Mouse (Mus musculus) hindbrain, embryonic 12.5 days (tissue): ENCODE results near the gene Atg4b. TPM values are rescaled to one million over a fixed set of nuclear protein-coding genes. Genes with fewer than 3 reads are reported as not detected.

Source experiments
- ATAC-seq: fragments of 200-750 bp; cut with Nextera tagmentation; 2 replicates; pipeline ENCODE4 v1.8.0; 2017; ENCODE audit warnings: moderate TSS enrichment; ENCODE audit not compliant: low FRiP score
- H3K27ac ChIP-seq: fragments of 300-500 bp; sonication (generic); 2 replicates; pipeline ENCODE4 v1.5.1; 2016; ENCODE audit warnings: mild to moderate bottlenecking
- H3K27me3 ChIP-seq: fragments of 300-500 bp; sonication (generic); 2 replicates; pipeline ENCODE4 v1.6.1; 2016; ENCODE audit warnings: mild to moderate bottlenecking
- H3K36me3 ChIP-seq: fragments of 300-500 bp; sonication (generic); 2 replicates; pipeline ENCODE4 v1.6.1; 2016; ENCODE audit warnings: mild to moderate bottlenecking
- H3K4me1 ChIP-seq: fragments of 300-500 bp; sonication (generic); 2 replicates; pipeline ENCODE4 v1.6.1; 2016
- H3K4me2 ChIP-seq: fragments of 300-500 bp; sonication (generic); replicated peaks from 2 replicates; pipeline ENCODE4 v1.6.1; 2016; ENCODE audit warnings: mild to moderate bottlenecking
- H3K4me3 ChIP-seq: fragments of 300-500 bp; sonication (generic); 2 replicates; pipeline ENCODE4 v1.5.1; 2016; ENCODE audit warnings: mild to moderate bottlenecking
- H3K9ac ChIP-seq: fragments of 300-500 bp; sonication (generic); 2 replicates; pipeline ENCODE4 v1.6.1; 2016; ENCODE audit warnings: mild to moderate bottlenecking, moderate library complexity
- H3K9me3 ChIP-seq: fragments of 300-500 bp; sonication (generic); replicated peaks from 2 replicates; pipeline ENCODE4 v1.6.1; 2016; ENCODE audit warnings: mild to moderate bottlenecking
- WGBS: fragments of 180-500 bp; shearing (Covaris S2); methylation state at CpG from one replicate; pipeline ENCODE4 v1.1.7; 2016; 5-methylcytosine and 5-hydroxymethylcytosine counted together
- polyA plus RNA-seq: library from polyadenylated mRNA; unstranded; fragments of >200 nt; fragmentation: Nextera tagmentation; extraction: Ambion mirVana; gene quantifications from 2 replicates; pipeline ENCODE4 v1.2.1, GENCODE M21; 2016

Atg4b gene
- polyA plus RNA-seq, 1 experiment from 2014 or later = 106 TPM

DNA sequence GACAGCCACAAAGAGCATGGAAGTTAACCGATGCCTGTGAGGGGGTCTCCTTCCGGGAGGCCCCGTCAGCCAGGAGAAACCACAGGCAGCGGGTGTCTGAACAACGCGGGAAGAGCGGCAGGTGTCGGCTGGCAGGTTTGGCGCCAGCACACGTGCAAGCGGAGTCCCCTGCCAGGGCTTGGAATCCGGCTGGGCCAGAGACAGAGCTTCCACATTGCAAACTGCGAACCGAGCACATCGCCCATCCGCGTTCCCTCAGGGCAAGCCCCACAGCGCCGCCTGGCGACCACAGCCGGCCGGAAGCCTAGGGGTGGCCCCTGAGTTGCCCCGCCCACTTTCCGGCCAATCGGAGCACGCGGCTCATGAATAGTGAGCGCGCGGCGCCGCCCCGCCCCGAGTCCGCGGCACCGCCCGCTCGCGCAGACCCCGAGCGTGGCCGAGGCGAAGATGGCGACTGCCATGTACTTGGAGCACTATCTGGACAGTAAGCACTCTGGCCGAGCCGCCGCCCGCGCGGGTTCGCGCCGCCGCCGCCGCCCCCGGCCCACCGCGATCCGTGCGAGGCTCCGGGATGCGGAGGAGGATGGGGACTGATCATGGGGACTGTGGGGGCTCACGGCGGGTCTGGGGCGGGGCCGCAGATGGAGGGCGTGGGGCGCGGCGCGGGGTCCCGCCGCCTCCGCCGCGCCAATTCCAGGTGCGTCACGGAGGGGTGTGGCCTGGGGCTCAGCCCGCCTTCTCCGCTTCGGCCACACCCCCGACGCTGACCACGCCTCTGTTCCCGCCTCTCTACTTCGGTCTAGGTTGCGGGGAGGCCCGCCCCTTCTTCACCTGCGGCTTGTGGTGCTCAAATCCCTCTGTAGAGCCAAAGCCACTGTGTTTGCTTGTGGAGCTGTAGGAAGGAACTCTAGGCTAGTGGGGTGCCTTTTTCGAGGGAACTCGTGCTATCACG is 52.5 kb downstream of the Atg4b start, which contains the start of gene Ing5:
Gene Ing5 (plus strand): TSS at position 410 of the 952 bp plus-strand sequence.
- Histone ChIP-seq H3K9me3 (no peaks in the 10 kb centered on the region), H3K27me3 (no peaks in the 10 kb centered on the region), H3K36me3 (peaks cover 36% of the 10 kb centered on the region), H3K4me3 (peak within 1 kb of the TSS; percentile 88), H3K4me2 (peak within 1 kb of the TSS; percentile 78), H3K27ac (peak within 1 kb of the TSS; percentile 98), H3K9ac (peak within 1 kb of the TSS; percentile 84), H3K4me1 (peaks cover 29% of the 10 kb centered on the region)
- under 1% methylated on average over 87 of the region's 94 CpGs for WGBS
- ATAC-seq = peak; percentile 95

DNA sequence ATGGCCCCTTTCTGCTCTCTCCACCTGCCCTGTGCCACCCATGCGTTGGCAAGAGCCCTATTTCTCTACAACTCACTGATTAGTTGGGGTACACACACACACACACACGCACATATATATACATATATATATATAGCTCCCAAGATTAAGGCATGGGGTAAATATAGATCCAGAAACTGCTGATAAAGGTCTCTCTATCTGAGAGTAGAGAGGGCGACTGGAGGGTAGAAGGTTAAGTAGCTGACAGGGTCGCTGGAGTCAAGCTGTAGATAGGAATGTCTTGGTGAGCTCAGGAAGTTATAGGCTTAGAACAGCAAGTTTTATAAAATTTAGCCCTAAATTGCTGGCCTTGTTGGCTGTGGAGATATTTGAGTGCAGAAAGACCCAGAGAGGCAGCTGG is 53.5 kb downstream of the Atg4b start:
- H3K9ac ChIP-seq = peak overlapping the region; percentile 84
- peaks cover 29% of the 10 kb centered on the region for H3K4me1 ChIP-seq
- no peak for ATAC-seq
- H3K4me3 ChIP-seq = peak overlapping the region; percentile 88
- peak overlapping the region; percentile 78 for H3K4me2 ChIP-seq
- H3K27ac ChIP-seq = no peak overlapping the region
- no peaks in the 10 kb centered on the region for H3K27me3 ChIP-seq
- H3K9me3 ChIP-seq = no peaks in the 10 kb centered on the region
- 89% methylated on average over 4 of the region's 4 CpGs for WGBS
- peaks cover 33% of the 10 kb centered on the region for H3K36me3 ChIP-seq

DNA sequence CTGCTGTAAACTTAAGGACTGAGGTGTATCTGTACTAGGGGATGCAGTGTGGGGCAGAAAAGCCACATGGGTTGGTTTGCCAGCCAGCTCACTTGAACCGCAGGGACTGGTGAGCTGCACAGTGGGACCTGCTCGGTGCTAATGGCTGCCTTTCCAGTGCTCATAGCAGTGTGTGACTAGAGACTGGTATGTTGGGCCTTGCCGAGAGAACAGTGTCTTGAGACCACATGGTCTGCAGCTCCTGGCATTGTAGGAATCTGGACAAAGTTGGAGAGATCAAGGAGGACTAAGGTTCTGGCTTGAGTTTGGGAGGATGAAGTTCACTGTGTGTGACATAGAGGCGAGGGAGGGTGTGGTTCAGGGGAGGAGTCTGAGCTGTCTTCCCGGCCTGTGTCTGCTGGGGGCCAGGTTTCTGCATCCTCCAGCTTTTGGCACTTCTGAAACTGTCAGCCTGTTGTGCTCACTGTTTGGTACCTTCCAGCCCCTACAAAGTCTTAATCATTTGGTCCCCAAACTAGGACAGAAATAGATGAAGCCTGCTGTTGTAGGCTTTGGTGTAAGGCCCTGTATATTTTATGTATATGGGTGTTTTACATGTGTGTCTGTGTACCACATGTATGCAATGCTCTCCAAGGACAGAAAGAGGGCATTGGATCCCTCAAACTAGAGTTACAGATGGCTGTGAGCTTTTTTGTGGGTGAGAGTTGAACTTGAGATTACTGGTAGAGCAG is 54.1 kb downstream of the Atg4b start:
- H3K36me3 ChIP-seq = peaks cover 39% of the 10 kb centered on the region
- WGBS = 84% methylated on average over 5 of the region's 5 CpGs
- H3K27me3 ChIP-seq = no peaks in the 10 kb centered on the region
- no peak overlapping the region for H3K4me3 ChIP-seq
- no peak overlapping the region for H3K27ac ChIP-seq
- peak overlapping the region; percentile 78; the same call in 1 of the 2 replicates for H3K4me2 ChIP-seq
- peaks cover 29% of the 10 kb centered on the region for H3K4me1 ChIP-seq
- ATAC-seq = no peak
- H3K9ac ChIP-seq = no peak overlapping the region
- no peaks in the 10 kb centered on the region for H3K9me3 ChIP-seq

DNA sequence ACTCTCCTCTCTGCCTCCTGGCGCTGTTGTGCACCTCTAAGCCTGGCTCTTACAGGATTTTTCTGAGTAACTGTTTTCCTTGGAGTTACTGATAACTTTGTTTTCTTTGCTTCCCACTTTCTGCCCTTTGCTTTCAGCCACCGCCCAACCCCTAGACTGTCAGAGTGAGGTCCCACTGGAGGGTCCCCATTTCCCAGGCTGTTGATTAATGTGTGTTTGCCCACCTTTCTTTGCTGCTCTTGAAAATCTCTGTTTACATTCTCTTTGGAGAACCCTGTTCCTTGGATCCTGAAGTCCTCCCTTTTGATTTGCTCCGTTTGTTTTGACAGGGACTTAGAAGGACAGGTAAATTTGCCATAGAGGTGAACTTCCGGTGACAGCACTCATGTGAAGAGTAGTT is 57.6 kb downstream of the Atg4b start:
- Histone ChIP-seq H3K27ac (no peak overlapping the region), H3K4me2 (no peak overlapping the region), H3K36me3 (peaks cover 69% of the 10 kb centered on the region), H3K4me1 (peaks cover 10% of the 10 kb centered on the region), H3K27me3 (no peaks in the 10 kb centered on the region), H3K4me3 (no peak overlapping the region), H3K9me3 (no peaks in the 10 kb centered on the region), H3K9ac (no peak overlapping the region)
- no peak for ATAC-seq
- WGBS = 91% methylated on average over 4 of the region's 4 CpGs

DNA sequence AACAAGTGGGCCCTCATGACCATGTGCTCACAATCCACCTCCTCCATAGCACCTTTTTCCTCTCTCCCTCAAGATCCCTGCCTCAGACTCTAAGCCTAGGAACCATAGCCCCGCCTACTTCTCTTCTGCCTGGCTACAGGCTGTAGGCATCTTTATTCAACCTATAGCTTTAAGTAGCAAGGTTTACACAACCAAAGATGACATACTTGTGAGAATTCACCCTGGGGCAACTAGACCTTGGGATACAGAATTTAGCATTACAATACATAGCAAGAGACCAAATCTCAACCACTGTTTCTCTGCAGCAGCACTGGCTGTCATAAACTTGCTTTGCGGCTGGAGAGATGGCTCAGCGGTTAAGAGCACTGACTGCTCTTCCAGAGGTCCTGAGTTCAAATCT is 58.7 kb downstream of the Atg4b start:
- Histone ChIP-seq H3K27me3 (no peaks in the 10 kb centered on the region), H3K27ac (no peak overlapping the region), H3K4me2 (no peak overlapping the region), H3K4me3 (no peak overlapping the region), H3K9ac (no peak overlapping the region), H3K9me3 (no peaks in the 10 kb centered on the region), H3K4me1 (peaks cover 2% of the 10 kb centered on the region; the same call in 1 of the 2 replicates), H3K36me3 (peaks cover 80% of the 10 kb centered on the region)
- WGBS = 91% methylated on average over 3 of the region's 3 CpGs
- no peak for ATAC-seq

DNA sequence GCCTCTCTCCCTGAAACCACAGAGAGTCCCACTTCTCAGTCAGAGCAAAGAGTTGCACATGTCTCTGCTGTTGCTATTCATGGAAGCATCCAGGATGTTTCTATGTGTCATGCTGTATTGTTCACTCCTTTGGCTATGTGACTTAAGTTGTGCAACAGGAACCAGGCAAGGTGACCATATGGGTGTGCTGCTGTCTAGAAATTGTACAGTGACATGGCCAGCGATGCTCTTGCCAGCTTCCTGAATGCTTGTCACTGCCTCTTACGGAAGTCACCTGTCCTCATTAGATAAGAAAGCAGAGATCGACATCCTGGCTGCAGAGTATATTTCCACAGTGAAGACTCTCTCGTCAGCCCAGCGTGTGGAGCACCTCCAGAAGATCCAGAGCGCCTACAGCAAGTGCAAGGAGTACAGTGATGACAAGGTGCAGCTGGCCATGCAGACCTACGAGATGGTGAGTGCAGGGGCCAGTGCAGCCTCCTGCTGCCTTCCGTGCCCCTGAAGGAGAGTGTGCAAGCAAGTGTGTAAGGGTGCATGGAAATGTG is 60.3 kb downstream of the Atg4b start:
- H3K27ac ChIP-seq = no peak overlapping the region
- 97% methylated on average over 8 of the region's 8 CpGs for WGBS
- peaks cover 88% of the 10 kb centered on the region for H3K36me3 ChIP-seq
- no peak overlapping the region for H3K9ac ChIP-seq
- ATAC-seq = no peak
- no peaks in the 10 kb centered on the region for H3K9me3 ChIP-seq
- no peaks in the 10 kb centered on the region for H3K4me1 ChIP-seq
- H3K4me3 ChIP-seq = no peak overlapping the region
- no peaks in the 10 kb centered on the region for H3K27me3 ChIP-seq
- no peak overlapping the region for H3K4me2 ChIP-seq

DNA sequence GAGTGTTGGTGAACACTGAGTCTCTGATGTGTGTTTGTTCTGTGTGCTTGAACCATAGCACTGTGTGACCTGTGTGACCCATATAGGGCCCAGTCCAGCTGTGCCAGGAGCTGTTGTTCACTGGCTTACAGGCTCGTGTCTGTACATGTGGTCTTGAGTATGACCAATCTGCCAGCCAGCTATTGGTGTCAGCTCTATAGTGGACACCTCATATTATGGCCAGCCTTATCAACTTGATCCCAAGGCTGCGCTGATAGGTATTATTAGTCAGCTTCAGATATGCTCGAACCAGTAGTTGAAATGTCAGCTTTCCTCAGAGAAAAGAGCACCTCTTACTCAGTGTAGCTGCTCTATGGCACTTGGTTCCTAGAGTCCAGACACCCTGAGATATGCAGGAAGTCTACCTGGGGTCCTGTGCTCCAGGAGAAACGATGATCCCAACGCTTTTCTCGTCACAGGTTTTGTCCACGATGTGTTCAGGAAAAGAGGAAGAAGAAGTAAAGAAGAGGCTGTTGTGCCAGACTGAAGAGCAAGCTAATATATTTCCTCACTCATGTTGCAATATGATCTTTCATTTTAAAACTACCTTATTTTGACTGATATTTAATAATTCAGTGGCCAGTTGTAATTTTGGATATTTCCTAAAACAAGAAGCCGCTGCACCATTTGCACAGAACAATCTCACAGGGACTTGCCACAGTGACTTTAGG is 66.7 kb downstream of the Atg4b start:
- Histone ChIP-seq H3K4me1 (no peaks in the 10 kb centered on the region), H3K27me3 (no peaks in the 10 kb centered on the region), H3K36me3 (peaks cover 79% of the 10 kb centered on the region), H3K9me3 (no peaks in the 10 kb centered on the region), H3K27ac (no peak overlapping the region), H3K4me3 (no peak overlapping the region), H3K4me2 (no peak overlapping the region), H3K9ac (no peak overlapping the region)
- ATAC-seq = no peak
- 94% methylated on average over 8 of the region's 8 CpGs for WGBS

DNA sequence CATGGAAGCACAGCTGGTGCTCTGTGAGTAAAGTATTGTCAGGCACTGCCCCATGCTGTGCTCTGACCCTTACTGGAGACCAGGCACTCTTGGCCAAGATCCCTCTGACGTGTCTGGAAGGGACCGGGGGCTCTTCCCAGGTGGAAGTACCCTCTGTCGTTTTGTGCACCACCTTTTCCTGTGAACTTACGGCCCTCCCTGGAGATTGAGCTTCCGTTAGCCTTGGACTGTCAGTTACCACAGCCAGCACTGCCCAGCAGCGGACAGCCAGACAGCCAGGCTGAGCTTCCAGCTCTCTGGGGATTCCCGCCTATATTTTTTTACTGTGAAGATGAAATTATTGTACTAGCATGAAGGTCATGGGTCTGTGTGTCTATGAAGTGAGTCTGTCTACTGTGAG is 67.4 kb downstream of the Atg4b start:
- no peak for ATAC-seq
- H3K4me2 ChIP-seq = no peak overlapping the region
- H3K4me1 ChIP-seq = no peaks in the 10 kb centered on the region
- H3K36me3 ChIP-seq = peaks cover 72% of the 10 kb centered on the region
- whole genome bisulfite sequencing = 85% methylated on average over 7 of the region's 7 CpGs
- H3K9me3 ChIP-seq = no peaks in the 10 kb centered on the region
- no peak overlapping the region for H3K4me3 ChIP-seq
- no peak overlapping the region for H3K27ac ChIP-seq
- H3K27me3 ChIP-seq = no peaks in the 10 kb centered on the region
- no peak overlapping the region for H3K9ac ChIP-seq

DNA sequence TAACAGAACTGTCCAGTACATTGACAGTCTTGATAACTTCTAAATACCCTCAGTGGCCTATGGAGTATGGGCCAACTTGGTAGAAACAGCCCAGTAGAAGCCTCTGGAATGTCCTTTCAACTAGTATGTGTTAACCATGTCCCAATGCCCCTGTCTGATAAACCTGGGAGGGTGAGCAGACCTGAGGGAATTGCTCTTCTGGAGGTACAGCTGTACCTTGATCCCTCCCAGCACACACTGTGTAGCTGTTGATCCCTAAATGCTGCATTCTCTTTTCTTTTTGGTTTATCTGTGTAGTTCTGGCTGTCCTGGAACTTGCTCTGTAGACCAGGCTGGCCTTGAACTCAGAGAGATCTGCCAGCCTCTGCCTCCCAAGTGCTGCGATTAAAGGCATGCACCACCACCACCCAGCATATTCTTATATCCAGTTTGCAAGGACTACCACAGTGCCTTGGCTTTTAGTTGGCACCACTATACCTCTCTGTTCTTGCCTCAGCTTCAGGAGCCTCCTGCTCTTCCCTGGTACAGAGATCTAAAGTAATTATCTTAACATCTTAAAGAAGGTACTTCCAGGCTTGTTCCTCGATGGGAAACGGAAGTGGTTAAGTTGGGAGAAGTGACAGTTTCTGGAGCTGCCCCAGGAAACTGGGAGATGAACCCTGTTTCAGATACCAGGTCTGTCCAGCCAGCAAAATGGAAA is 72.6 kb downstream of the Atg4b start:
- Histone ChIP-seq H3K4me3 (no peak overlapping the region), H3K27ac (no peak overlapping the region), H3K27me3 (no peaks in the 10 kb centered on the region), H3K4me2 (peak overlapping the region; percentile 81), H3K36me3 (peaks cover 20% of the 10 kb centered on the region), H3K9me3 (no peaks in the 10 kb centered on the region), H3K4me1 (peaks cover 14% of the 10 kb centered on the region), H3K9ac (no peak overlapping the region)
- ATAC-seq = no peak
- WGBS = 83% methylated on average over 3 of the region's 3 CpGs

DNA sequence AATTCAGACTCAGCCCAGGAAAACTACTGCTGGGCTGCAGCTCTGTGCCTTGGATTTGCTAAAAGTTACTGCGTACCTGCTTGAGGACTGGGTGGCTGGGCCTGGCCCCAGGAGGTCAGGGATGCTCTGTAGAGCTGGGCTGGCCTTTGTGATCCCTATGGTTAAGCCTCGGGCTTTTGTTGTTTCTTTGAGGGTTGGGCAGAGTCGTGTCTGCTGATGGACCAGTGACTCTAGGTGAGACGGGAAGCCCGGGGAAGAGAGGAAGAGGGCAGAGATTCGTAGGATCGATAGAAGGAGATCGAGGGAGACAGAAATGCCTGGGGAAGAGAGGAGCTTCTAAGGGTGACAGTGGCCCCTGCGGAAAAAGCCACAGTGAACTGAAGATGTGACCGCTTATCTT is 73.3 kb downstream of the Atg4b start, which contains the start of gene D2hgdh:
Gene D2hgdh (plus strand): TSS at position 301 of the 400 bp plus-strand sequence.
- H3K4me2 ChIP-seq = peak within 1 kb of the TSS; percentile 81
- peaks cover 13% of the 10 kb centered on the region for H3K36me3 ChIP-seq
- peak; percentile 22; the same call in 1 of the 2 replicates for ATAC-seq
- H3K9ac ChIP-seq = peak within 1 kb of the TSS; percentile 55
- WGBS = 3% methylated on average over 10 of the region's 10 CpGs
- H3K27ac ChIP-seq = peak within 1 kb of the TSS; percentile 89
- no peaks in the 10 kb centered on the region for H3K27me3 ChIP-seq
- peaks cover 14% of the 10 kb centered on the region for H3K4me1 ChIP-seq
- H3K4me3 ChIP-seq = peak within 1 kb of the TSS; percentile 45
- H3K9me3 ChIP-seq = no peaks in the 10 kb centered on the region

DNA sequence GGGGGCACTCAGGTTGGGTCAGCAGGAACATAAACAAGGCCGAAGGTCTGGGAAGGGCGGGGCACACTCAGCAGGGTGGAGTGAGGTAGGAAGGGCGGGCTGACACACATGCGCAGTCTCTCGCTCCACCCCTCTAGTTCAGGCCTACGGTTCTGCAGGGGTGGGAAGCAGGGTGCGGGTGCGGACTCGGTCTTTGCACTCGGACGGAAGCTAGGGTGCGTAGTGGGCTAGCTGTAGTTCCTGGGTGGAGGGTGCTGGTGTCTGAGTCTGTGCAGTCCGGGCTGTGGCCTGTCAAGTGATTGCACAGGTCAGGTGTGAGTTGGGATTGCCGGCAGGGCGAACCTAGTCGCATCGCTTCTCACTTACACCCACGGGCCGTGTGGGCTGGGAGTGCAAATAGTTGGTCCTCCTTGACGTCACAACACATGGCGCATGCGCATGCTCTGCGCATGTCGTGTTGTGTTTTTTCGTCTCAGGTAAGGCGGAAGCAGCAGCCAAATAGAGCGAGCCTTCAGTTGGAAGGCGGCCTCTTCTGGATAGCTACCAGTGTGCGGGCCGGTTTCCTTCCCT is 73.9 kb downstream of the Atg4b start:
- Histone ChIP-seq H3K27ac (peak overlapping the region; percentile 89), H3K4me2 (peak overlapping the region; percentile 81), H3K9ac (peak overlapping the region; percentile 55), H3K4me3 (peak overlapping the region; percentile 45), H3K9me3 (no peaks in the 10 kb centered on the region), H3K36me3 (peaks cover 14% of the 10 kb centered on the region; the same call in 1 of the 2 replicates), H3K4me1 (peaks cover 14% of the 10 kb centered on the region), H3K27me3 (no peaks in the 10 kb centered on the region)
- WGBS = under 1% methylated on average over 30 of the region's 30 CpGs
- ATAC-seq = peak; percentile 97
